Mouse (Mus musculus) hindbrain, embryonic 11.5 days (tissue): ENCODE data around the gene Sco1. TPM values are rescaled to one million over a fixed set of nuclear protein-coding genes. Genes with fewer than 3 reads are reported as not detected.

Source experiments
- ATAC-seq: fragments of 200-750 bp; cut with Nextera tagmentation; 2 replicates; pipeline ENCODE4 v1.8.0; 2017; ENCODE audit warnings: mild to moderate bottlenecking, moderate TSS enrichment, moderate library complexity; ENCODE audit not compliant: low FRiP score
- DNase-seq: peaks from one replicate; pipeline ENCODE4 v3.0.0-alpha.2; 2015; ENCODE audit warnings: low spot score
- H3K27ac ChIP-seq: fragments of 300-500 bp; sonication (generic); 2 replicates; pipeline ENCODE4 v1.5.1; 2014; ENCODE audit warnings: mild to moderate bottlenecking, low read depth, low read length
- H3K27me3 ChIP-seq: fragments of 300-500 bp; sonication (generic); 2 replicates; pipeline ENCODE4 v1.6.1; 2014; ENCODE audit warnings: mild to moderate bottlenecking, low read length, moderate library complexity, mixed read lengths; ENCODE audit not compliant: control insufficient read depth, insufficient read depth
- H3K36me3 ChIP-seq: fragments of 300-500 bp; sonication (generic); 2 replicates; pipeline ENCODE4 v1.6.1; 2014; ENCODE audit warnings: mild to moderate bottlenecking, low read length, moderate library complexity, mixed read lengths; ENCODE audit not compliant: control insufficient read depth, insufficient read depth
- H3K4me1 ChIP-seq: fragments of 300-500 bp; sonication (generic); replicated peaks from 2 replicates; pipeline ENCODE4 v1.6.1; 2014; ENCODE audit warnings: low read length, mixed read lengths; ENCODE audit not compliant: control insufficient read depth, insufficient read depth
- H3K4me2 ChIP-seq: fragments of 300-500 bp; sonication (generic); replicated peaks from 2 replicates; pipeline ENCODE4 v1.6.1; 2014; ENCODE audit warnings: mild to moderate bottlenecking, low read depth, low read length
- H3K4me3 ChIP-seq: fragments of 300-500 bp; sonication (generic); 2 replicates; pipeline ENCODE4 v1.5.1; 2014; ENCODE audit warnings: low read depth, low read length
- H3K9ac ChIP-seq: fragments of 300-500 bp; sonication (generic); 2 replicates; pipeline ENCODE4 v1.6.1; 2014; ENCODE audit warnings: low read depth, low read length
- H3K9me3 ChIP-seq: fragments of 300-500 bp; sonication (generic); 2 replicates; pipeline ENCODE4 v1.6.1; 2016; ENCODE audit warnings: low read length; ENCODE audit not compliant: control insufficient read depth
- WGBS: fragments of 180-500 bp; shearing (Covaris S2); extraction: QIAGEN DNeasy Blood & Tissue Kit; methylation state at CpG from one replicate; pipeline ENCODE4 v1.1.7; 2014; 5-methylcytosine and 5-hydroxymethylcytosine counted together
- polyA plus RNA-seq: library from polyadenylated mRNA; unstranded; fragments of >200 nt; fragmentation: Nextera tagmentation; extraction: Ambion mirVana; gene quantifications from 2 replicates; pipeline ENCODE4 v1.2.1, GENCODE M21; 2014

Sco1 gene
- polyA plus RNA-seq, 1 experiment from 2014 or later: 20.0 TPM

DNA sequence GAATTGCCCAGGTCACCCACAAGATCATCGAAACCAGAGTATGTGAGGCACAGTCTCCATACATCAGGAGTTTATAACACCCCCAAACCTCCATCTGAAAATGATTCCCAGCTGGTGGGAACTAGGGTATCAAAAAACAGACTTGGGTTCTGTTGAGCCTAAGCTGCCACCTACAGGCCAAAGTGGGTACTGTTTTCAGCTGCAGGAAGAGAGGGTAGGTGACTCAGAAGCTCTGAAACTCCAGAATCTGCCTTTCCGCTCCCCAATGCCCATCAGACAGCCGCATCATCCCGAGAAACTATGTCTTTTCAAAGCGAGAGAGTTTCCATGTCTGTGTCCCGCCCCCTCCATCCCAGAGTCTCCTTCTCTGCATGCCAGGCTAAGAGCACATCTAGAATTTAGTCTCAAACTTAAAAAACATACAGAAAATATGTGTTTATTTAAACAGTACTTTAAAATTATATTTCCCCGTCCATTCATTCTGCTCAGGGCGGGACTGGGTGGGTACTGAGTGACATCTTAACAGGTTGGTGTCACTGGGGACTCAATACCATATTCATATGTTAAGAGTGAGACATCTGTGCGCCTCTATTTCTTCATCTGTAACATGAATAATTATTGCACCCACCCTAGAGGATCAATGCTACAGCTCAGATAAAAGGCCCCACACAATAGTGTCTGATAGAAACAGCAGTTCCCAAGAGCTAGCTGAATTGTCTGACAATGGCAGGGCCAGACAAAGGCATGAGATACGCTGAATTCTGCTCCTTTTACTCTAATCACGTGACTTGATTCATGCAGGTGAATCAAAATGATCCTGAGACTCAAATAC lies 59.8 kb downstream of the Sco1 start:
- peak; percentile 78 for ATAC-seq
- Histone ChIP-seq H3K4me3 (no peak overlapping the region), H3K4me2 (no peak overlapping the region), H3K27ac (no peak overlapping the region), H3K36me3 (no peaks in the 10 kb centered on the region), H3K9ac (no peak overlapping the region), H3K9me3 (no peaks in the 10 kb centered on the region), H3K27me3 (no peaks in the 10 kb centered on the region), H3K4me1 (no peaks in the 10 kb centered on the region)
- WGBS: 24% methylated on average over 11 of the region's 11 CpGs
- peak; percentile 87 for DNase-seq

DNA sequence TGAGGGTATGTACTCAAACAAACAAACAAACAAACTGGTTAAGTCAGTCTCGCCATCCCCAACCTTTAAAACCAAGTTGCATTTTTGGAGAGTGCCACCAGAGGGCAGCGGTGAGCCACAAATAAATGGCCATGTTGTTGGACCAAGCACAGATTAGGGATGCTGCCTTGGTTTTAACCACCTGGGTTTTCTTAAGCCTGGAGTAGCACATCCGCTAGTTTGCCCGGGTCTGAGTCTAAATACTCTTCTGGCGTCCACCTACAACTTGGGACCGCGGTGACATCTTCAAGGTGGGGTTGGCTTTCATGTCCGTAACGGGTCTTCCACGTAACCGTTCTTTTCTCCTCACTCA lies 60.4 kb downstream of the Sco1 start:
- H3K27ac ChIP-seq: no peak overlapping the region
- ATAC-seq (peak; percentile 33; the same call in 1 of the 2 replicates), DNase-seq (peak; percentile 92)
- H3K4me1 ChIP-seq: no peaks in the 10 kb centered on the region
- H3K4me2 ChIP-seq: no peak overlapping the region
- no peaks in the 10 kb centered on the region for H3K9me3 ChIP-seq
- H3K36me3 ChIP-seq: no peaks in the 10 kb centered on the region
- WGBS: 40% methylated on average over 11 of the region's 11 CpGs
- H3K27me3 ChIP-seq: no peaks in the 10 kb centered on the region
- H3K4me3 ChIP-seq: no peak overlapping the region
- H3K9ac ChIP-seq: no peak overlapping the region

DNA sequence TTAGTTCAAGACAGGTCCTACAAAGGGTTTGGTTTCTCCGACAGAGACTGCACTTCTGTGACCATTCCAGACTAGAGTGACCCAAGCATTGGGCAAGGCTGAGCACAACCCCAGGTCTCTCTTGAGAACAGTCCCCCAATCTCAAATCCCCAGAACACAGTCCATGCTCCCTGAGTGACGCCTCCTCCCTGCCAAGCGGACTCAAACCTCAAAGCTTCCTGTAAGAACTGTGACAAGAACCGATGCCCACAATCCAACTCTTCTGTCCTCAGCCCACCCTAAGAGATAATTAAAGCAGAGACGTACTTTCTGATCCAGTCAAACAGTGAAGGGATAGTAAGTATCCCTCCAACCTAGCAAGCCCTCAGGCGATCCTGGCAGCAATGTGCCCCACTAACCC lies 60.9 kb downstream of the Sco1 start:
- DNase-seq (no peak), ATAC-seq (no peak)
- WGBS: 87% methylated on average over 6 of the region's 6 CpGs
- Histone ChIP-seq H3K9me3 (no peaks in the 10 kb centered on the region), H3K4me1 (no peaks in the 10 kb centered on the region), H3K4me2 (no peak overlapping the region), H3K9ac (no peak overlapping the region), H3K36me3 (no peaks in the 10 kb centered on the region), H3K4me3 (no peak overlapping the region), H3K27me3 (no peaks in the 10 kb centered on the region), H3K27ac (no peak overlapping the region)

DNA sequence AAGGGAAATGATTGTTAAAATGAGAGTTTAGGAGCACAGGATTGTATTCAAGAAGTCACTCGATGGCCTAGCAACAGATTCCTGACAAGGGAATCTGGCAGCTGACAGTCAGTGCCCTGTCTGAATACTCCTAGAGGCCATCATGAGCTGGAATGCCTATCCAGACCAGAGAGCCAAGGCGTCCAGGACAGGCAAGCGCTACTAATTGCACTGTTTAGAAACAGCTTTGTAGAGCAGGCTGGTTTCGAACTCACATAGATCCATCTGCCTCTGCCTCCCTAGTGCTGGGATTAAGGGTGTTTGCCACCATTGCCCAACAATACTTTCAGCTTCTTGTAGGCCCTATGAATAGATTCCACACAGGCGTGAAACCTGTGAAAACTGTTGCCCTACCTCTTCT lies 61.8 kb downstream of the Sco1 start:
- Histone ChIP-seq H3K4me2 (no peak overlapping the region), H3K36me3 (no peaks in the 10 kb centered on the region), H3K4me1 (no peaks in the 10 kb centered on the region), H3K27me3 (no peaks in the 10 kb centered on the region), H3K4me3 (no peak overlapping the region), H3K9me3 (no peaks in the 10 kb centered on the region), H3K9ac (no peak overlapping the region), H3K27ac (no peak overlapping the region)
- DNase-seq (no peak), ATAC-seq (no peak)
- WGBS: 91% methylated on average over 5 of the region's 5 CpGs

DNA sequence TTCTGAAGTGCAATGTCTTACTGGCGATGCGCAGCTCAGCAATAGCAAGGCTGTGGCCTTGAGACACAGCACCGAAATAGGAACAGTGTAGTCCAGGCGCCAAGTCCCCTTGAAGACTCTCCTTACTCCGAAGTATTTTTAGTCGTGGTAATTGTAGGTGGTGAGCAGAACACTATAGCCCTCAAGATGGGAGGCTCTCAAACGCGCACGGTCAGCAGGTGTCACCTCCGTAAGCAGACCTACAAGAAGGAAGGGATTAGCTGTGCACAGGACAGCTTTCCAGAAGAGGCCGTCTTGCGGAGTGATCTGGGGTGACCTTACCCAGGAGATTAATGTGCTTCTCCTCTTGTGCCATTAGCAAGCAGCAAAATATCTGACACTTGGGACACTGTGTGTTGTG lies 62.4 kb downstream of the Sco1 start:
- WGBS: 91% methylated on average over 12 of the region's 12 CpGs

More for the DNA sequence above, 62.4 kb downstream of the Sco1 start:
- Histone ChIP-seq H3K4me1 (no peaks in the 10 kb centered on the region), H3K4me2 (no peak overlapping the region), H3K9me3 (no peaks in the 10 kb centered on the region), H3K9ac (no peak overlapping the region), H3K36me3 (no peaks in the 10 kb centered on the region), H3K4me3 (no peak overlapping the region), H3K27me3 (no peaks in the 10 kb centered on the region), H3K27ac (no peak overlapping the region)
- ATAC-seq: no peak
- no peak for DNase-seq

Other genes with a start within 250 kb of the Sco1 start
- 1.3 and 3.3 TPM in 2 replicates for gene Pirt, start 140.7 kb upstream of the Sco1 start, polyA plus RNA-seq
- gene Tmem238l, start 96.0 kb upstream of the Sco1 start, polyA plus RNA-seq: not detected in 2 replicates
- gene Tmem220, start 27.5 kb upstream of the Sco1 start, polyA plus RNA-seq: 1.4 and 1.5 TPM in 2 replicates
- 38.7 and 39.0 TPM in 2 replicates for gene Adprm, start 76 bp upstream of the Sco1 start, polyA plus RNA-seq
- gene Myh3, start 25.6 kb downstream of the Sco1 start, polyA plus RNA-seq: 2.3 and 4.1 TPM in 2 replicates
- gene Myh2, start 118.4 kb downstream of the Sco1 start, polyA plus RNA-seq: 0.03 TPM in 1 of 2 replicates, not detected in the other
- 0.03 and 0.04 TPM in 2 replicates for gene Myh1, start 147.4 kb downstream of the Sco1 start, polyA plus RNA-seq
- 0.06 TPM in 1 of 2 replicates, not detected in the other for gene Myh4, start 185.4 kb downstream of the Sco1 start, polyA plus RNA-seq
- 0.39 and 0.57 TPM in 2 replicates for gene Myh8, start 224.5 kb downstream of the Sco1 start, polyA plus RNA-seq